Mouse (Mus musculus) frontal cortex, adult 2 months (tissue): ENCODE data around the gene Rnf41. TPM values are rescaled to one million over a fixed set of nuclear protein-coding genes. Genes with fewer than 3 reads are reported as not detected.

Experiments
- DNase-seq, 2 experiments: peaks; one replicate each; pipeline ENCODE4 v3.0.0; 2022; ENCODE audit warnings: low spot score in 1 of 2; ENCODE audit errors: extremely low spot score in 1 of 2
- polyA plus RNA-seq: library from polyadenylated mRNA; depleted of rRNA; stranded (reverse); fragments of >200 nt; gene quantifications from 2 replicates; pipeline ENCODE4 v1.2.3, GENCODE M21; 2012; rRNA removed

Gene Rnf41
- polyA plus RNA-seq, 1 experiment: 76.2 TPM

DNA sequence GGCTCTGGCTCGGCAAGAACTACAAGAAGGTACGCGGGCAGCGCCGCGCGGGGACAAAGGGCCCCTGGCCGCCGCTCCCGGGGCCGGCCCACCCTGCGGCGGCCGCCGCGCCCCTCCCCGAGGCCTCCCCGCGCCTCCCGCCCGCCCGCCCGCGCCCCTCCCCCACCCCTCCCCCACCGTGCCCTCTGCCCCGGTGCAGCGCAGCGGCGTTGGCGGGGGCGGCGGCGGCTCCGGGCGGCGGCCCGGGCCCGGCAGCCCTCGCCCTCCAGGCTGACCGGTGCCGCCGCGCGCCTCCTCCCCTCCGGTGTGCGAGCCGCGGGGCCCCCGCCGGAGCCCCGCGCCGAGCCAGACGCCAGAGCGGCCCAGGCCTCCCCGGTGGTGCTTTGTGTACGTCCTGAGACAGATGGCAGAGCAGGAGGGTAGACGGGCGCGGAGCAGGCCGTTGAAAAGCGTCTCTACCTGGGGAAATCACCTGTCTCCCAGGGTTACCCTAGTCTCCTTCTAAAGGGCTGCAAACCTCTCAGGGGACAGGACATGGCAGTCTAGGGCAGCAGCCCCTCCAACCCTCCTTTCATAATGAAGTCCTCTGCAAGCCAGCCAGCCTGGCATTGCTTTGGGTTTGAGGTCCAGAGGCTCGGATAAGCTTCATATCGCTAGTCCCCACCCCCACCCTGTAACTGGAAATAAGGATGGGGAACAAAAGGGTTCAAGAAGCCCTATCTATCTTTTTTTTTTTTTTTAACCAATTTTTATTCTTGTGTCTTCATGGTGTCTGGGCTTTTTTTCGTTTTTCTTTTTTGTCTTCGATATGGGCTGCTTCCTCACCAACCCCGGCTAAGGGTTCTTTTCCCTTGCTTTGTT lies 48.2 kb downstream of the Rnf41 start:
- peak in 1 of 2 experiments; percentile 32 for DNase-seq

DNA sequence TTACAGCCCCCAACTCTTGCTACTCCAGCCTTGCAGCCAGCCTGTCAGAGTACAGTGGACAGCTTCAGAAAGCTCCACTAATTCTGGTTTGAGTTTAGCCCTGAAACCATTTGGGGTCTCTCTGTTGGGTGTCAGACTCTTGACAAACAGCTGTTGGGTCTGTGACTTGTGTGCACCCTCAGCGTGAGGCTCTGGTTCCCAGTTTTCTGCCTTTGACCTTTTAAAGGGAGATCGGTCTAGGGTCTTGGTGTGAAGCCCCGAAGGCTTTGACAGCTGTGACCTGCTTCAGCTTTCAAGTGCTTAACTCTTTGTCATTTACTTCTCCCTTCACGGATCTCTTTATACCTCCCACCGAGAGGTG lies 48.8 kb downstream of the Rnf41 start:
- DNase-seq: no peak

DNA sequence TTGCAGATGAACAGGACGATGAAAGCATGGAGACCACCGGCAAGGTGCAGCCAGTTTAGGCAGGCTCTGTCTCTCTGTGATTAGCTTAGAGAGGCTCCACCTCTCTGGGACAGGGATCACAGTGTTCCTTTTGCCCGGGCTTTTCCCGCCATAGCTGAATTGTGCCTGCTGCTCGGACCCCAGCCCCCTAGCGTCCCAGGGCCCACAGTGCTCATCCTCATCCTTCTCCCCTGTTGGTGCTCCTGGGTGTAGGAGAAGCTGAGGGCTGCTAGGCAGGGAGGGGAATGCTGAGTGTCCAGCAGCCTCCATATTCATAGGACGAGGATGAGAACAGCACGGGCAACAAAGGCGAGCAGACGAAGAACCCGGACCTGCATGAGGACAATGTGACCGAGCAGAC lies 62.9 kb downstream of the Rnf41 start:
- DNase-seq: no peak

DNA sequence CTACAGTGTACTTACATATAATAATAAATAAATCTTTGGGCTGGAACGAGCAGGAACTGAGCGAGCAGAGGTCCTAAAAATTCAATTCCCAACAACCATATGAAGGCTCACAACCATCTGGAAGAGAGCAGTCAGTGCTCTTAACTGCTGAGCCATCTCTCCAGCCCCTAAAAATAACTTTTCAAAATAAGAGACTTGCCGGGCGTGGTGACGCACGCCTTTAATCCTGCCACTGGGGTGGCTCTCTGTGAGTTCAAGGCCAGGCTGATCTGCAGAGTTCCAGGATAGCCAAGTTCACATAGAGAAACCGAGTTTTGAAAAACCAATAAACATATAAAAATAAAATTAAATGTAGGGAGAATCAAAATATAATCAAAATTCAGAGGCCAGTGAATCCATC lies 74.9 kb downstream of the Rnf41 start:
- no peak for DNase-seq

DNA sequence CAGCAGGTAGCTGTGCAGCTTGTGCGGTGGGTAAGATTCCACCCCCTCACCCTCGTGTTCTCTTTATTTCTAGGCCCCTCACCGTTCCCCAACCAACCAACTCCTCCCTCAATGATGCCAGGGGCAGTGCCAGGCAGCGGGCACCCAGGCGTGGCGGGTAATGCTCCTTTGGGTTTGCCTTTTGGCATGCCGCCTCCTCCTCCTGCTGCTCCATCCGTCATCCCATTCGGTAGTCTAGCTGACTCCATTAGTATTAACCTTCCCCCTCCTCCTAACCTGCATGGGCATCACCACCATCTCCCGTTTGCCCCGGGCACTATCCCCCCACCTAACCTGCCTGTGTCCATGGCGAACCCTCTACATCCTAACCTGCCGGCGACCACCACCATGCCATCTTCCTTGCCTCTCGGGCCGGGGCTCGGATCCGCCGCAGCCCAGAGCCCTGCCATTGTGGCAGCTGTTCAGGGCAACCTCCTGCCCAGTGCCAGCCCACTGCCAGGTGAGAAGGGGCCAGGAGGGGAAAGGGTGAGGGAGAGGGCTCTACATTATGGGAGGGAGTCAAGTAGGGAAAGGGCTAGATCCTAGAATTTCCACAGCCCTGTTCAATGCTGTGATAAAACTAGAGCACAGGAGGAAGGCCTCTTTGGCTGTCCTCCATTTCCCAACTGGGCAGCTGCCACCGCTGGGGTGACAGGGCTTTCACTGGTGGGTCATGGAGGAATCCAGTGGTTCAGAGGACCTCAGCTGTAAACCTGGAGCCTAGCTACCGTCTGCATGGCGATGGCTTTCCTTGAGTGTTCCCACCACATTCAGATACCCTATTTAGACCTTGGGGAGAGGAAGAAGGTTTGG lies 76.6 kb downstream of the Rnf41 start:
- DNase-seq: no peak

DNA sequence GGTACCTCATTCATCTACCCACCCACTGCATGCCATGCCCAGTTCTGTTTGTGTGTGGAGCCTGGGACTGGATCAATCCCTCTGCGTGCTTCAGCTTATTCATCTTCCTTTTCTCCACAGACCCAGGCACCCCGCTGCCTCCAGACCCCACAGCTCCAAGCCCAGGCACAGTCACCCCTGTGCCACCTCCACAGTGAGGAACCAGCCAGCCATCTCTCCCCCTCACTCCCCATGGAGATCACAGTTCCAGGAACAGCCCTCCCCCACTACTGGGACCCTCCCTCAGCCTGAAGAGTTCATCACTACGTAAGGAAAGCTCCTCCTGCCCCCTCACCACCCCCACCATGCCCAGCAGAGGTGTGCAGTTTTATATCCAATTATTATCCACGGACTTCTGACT lies 77.3 kb downstream of the Rnf41 start:
- DNase-seq: no peak

DNA sequence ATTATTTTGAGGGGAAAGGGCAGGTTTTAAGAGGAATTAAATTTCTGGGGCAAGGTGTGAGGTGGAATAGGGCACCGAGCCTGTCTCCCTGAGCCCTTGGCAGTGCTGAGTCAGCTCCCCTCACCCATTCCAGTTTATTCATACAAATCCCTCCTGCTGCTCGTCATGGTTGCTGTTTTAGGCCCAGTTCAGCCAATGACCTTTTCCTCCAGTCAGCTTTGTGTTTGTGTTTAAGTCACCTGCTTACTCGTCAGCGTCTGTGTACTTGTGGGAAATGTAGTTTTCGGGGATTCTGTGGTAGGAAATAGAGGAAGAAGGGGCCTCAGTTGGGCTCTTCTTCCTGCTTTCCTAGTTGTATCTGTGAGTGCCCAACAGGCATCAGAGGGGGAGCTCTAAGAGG lies 77.9 kb downstream of the Rnf41 start:
- no peak for DNase-seq

DNA sequence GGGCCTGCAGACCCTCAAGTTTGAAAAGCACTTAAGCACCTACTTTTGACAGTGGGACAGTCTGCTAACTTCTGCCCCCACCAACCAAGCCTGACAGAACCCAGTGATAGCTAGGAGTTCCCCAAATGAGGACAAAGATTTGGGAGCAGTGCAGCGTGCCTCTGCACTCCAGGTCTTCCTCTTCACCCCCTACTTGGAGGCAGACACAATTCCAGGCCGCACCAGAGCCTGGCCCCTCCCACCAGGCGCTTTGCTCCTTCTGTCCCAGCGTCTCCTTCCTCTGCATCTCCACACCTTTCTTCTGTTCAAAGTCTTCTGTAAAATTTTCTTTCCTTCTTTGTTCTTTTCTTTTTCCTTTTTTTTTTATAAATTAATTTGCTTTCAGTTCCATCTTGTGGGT lies 78.3 kb downstream of the Rnf41 start:
- no peak for DNase-seq

DNA sequence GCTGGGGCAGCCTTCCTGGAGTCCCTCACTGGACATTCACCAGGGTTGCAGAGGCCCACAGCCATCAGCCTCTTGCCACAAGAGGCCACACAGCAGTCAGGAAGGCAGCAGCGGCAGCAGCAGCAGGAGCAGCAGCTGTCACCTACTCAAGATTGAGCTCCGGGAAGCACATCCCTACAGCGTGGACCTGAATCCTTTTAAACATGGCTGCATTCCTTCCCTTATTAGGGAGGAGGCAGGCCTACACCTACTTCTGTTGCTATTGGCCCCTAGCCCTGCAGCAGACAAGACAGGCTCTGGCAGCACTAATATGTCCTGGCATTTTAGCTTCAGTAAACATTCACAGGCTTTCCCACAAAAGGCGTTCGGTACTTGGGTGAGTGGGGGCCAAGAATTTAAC lies 78.8 kb downstream of the Rnf41 start:
- DNase-seq: no peak

DNA sequence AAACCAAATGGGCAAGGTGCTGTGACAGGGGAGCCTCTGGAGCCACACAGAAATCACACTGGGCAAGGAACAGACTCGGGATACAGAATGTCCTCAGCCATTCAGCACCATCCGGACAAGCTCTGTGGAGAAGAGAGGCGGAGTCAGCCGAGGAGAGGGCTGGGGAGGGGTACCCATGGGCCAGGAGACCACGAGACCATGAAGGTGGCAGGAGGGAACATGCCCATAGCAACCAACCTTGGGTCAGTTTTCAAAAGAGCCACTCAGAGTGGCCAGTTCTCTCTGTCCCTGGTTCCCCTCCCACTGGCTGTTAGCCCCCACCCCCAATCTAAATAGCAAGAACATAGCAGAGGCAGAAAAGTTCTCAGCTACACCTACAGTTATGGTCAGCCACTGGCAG lies 79.5 kb downstream of the Rnf41 start:
- DNase-seq: no peak

Other genes starting within 250 kb of the Rnf41 start
- 19.1 and 20.1 TPM in 2 replicates for gene Rbms2, start 231.4 kb upstream of the Rnf41 start, polyA plus RNA-seq
- gene Gls2, start 217.2 kb upstream of the Rnf41 start, polyA plus RNA-seq: 37.6 and 39.4 TPM in 2 replicates
- 9.8 and 10.4 TPM in 2 replicates for gene Spryd4, start 199.8 kb upstream of the Rnf41 start, polyA plus RNA-seq
- not detected in 2 replicates for gene Mip, start 185.8 kb upstream of the Rnf41 start, polyA plus RNA-seq
- 5.1 and 5.3 TPM in 2 replicates for gene Timeless, start 179.6 kb upstream of the Rnf41 start, polyA plus RNA-seq
- gene Apon, start 157.6 kb upstream of the Rnf41 start, polyA plus RNA-seq: not detected in 2 replicates
- gene Apof, start 143.0 kb upstream of the Rnf41 start, polyA plus RNA-seq: 0.23 and 0.58 TPM in 2 replicates
- gene Stat2, start 141.1 kb upstream of the Rnf41 start, polyA plus RNA-seq: 29.6 and 33.3 TPM in 2 replicates
- 0.34 TPM in 2 replicates for gene Il23a, start 112.9 kb upstream of the Rnf41 start, polyA plus RNA-seq
- gene Pan2, start 108.3 kb upstream of the Rnf41 start, polyA plus RNA-seq: 25.0 and 26.8 TPM in 2 replicates
- 64.4 and 65.1 TPM in 2 replicates for gene Cnpy2, start 89.2 kb upstream of the Rnf41 start, polyA plus RNA-seq
- gene Cs, start 73.9 kb upstream of the Rnf41 start, polyA plus RNA-seq: 233 and 236 TPM in 2 replicates
- gene Coq10a, start 42.7 kb upstream of the Rnf41 start, polyA plus RNA-seq: 89.1 and 94.8 TPM in 2 replicates
- gene Ankrd52, start 34.5 kb upstream of the Rnf41 start, polyA plus RNA-seq: 31.9 and 32.6 TPM in 2 replicates
- 0.36 and 0.46 TPM in 2 replicates for gene Slc39a5, start 10.4 kb upstream of the Rnf41 start, polyA plus RNA-seq
- gene Nabp2, start 165 bp upstream of the Rnf41 start, polyA plus RNA-seq: 75.0 and 80.7 TPM in 2 replicates
- gene Smarcc2, start 47.6 kb downstream of the Rnf41 start, polyA plus RNA-seq: 219 and 255 TPM in 2 replicates
- 1,313 and 1,322 TPM in 2 replicates for gene Myl6, start 82.5 kb downstream of the Rnf41 start, polyA plus RNA-seq
- 24.7 and 27.5 TPM in 2 replicates for gene Myl6b, start 87.0 kb downstream of the Rnf41 start, polyA plus RNA-seq
- 8.3 and 9.8 TPM in 2 replicates for gene Esyt1, start 114.2 kb downstream of the Rnf41 start, polyA plus RNA-seq
- gene Zc3h10, start 136.1 kb downstream of the Rnf41 start, polyA plus RNA-seq: 11.3 and 12.2 TPM in 2 replicates
- 1,933 and 2,601 TPM in 2 replicates for gene Rpl41, start 137.6 kb downstream of the Rnf41 start, polyA plus RNA-seq
- gene Pa2g4, start 154.3 kb downstream of the Rnf41 start, polyA plus RNA-seq: 72.3 and 78.6 TPM in 2 replicates
- gene Erbb3, start 178.0 kb downstream of the Rnf41 start, polyA plus RNA-seq: 8.4 and 9.2 TPM in 2 replicates
- 396 and 476 TPM in 2 replicates for gene Rps26, start 215.1 kb downstream of the Rnf41 start, polyA plus RNA-seq
- 11.1 and 11.6 TPM in 2 replicates for gene Ikzf4, start 234.3 kb downstream of the Rnf41 start, polyA plus RNA-seq